16 mouse cellular contexts compared by ENCODE assay signal in genomic region chr13:47217107-47217571, GRCm38 (mm10).
DNase-seq lines count a peak whose midpoint lies in the region; ATAC-seq and TF ChIP-seq lines count a peak whose summit lies in the region.
"Had no signal": no experiment of that assay in that cellular context is flagged by ENCODE, and none has a peak within 500 bp of the region (broad histone marks: within the 10 kb centered on the region; RNA-seq: fewer than 3 reads in every experiment).

No protein-coding gene starts in this region.

- intact Hi-C loops in heart, postnatal 25 days (cut with DNase I) = no loop called here
- intact Hi-C loops in left cerebral cortex, adult 2 months (cut with DNase I) = no loop called here
- intact Hi-C loops in left cerebral cortex, postnatal 14 days (cut with DNase I) = no loop called here

- H3K9me3 ChIP-seq in neural tube, embryonic 15.5 days (replicated peaks) = no peaks in the 10 kb centered on the region
- H3K9me3 ChIP-seq: embryonic facial prominence, embryonic 15.5 days; heart, embryonic 13.5 days; hindbrain, embryonic 15.5 days; limb, embryonic 15.5 days; lung, embryonic 15.5 days; midbrain, embryonic 13.5 days; neural tube, embryonic 13.5 days had no signal

- 59% methylated on average over 5 of the region's 5 CpGs for WGBS in neural tube, embryonic 15.5 days

- H3K4me1 ChIP-seq in neural tube, embryonic 15.5 days = 0 out of 2 replicates have a peak, but pooled peaks cover 2% of the 10 kb centered on the region
- H3K4me1 ChIP-seq: hindbrain, embryonic 15.5 days; midbrain, embryonic 13.5 days had no signal

- no peaks in the 10 kb centered on the region for H3K36me3 ChIP-seq in neural tube, embryonic 15.5 days
- H3K36me3 ChIP-seq: embryonic facial prominence, embryonic 15.5 days; heart, embryonic 13.5 days; hindbrain, embryonic 15.5 days; limb, embryonic 15.5 days; lung, embryonic 15.5 days; midbrain, embryonic 13.5 days; neural tube, embryonic 13.5 days had no signal

- peak; percentile 94 for DNase-seq in heart, adult 11 months
- DNase-seq in heart, postnatal 25 days (ENCODE audit: low spot score) = no peak
- DNase-seq in left cerebral cortex, adult 2 months (ENCODE audit: extremely low spot score in 1 of 2, low spot score in 2 of 2) = no peak
- DNase-seq in left cerebral cortex, postnatal 14 days (ENCODE audit: low spot score in 2 of 2) = no peak
- peak; percentile 56 for DNase-seq in NIH3T3 (ENCODE audit: low read depth)
- no peak for DNase-seq in testis, postnatal 14 days (ENCODE audit: low spot score)
- DNase-seq: thymus, postnatal 36 days had no signal

- H3K4me3 ChIP-seq in left cerebral cortex, adult 2 months = no peak overlapping the region
- no peak overlapping the region for H3K4me3 ChIP-seq in neural tube, embryonic 15.5 days (replicated peaks)
- H3K4me3 ChIP-seq: embryonic facial prominence, embryonic 15.5 days; heart, embryonic 13.5 days; hindbrain, embryonic 15.5 days; limb, embryonic 15.5 days; lung, embryonic 15.5 days; midbrain, embryonic 13.5 days; neural tube, embryonic 13.5 days had no signal

- no peak for TF ChIP-seq CTCF in left cerebral cortex, adult 2 months (IDR thresholded peaks at IDR 0.05)

- no peaks in the 10 kb centered on the region for H3K27me3 ChIP-seq in neural tube, embryonic 15.5 days (replicated peaks)
- H3K27me3 ChIP-seq: embryonic facial prominence, embryonic 15.5 days; heart, embryonic 13.5 days; hindbrain, embryonic 15.5 days; limb, embryonic 15.5 days; lung, embryonic 15.5 days; midbrain, embryonic 13.5 days; neural tube, embryonic 13.5 days had no signal

- no peak overlapping the region for H3K9ac ChIP-seq in neural tube, embryonic 15.5 days (replicated peaks)
- H3K9ac ChIP-seq: embryonic facial prominence, embryonic 15.5 days; heart, embryonic 13.5 days; hindbrain, embryonic 15.5 days; limb, embryonic 15.5 days; lung, embryonic 15.5 days; midbrain, embryonic 13.5 days; neural tube, embryonic 13.5 days had no signal

- peak overlapping the region; percentile 57; the same call in 1 of the 2 replicates for H3K27ac ChIP-seq in left cerebral cortex, adult 2 months
- no peak overlapping the region for H3K27ac ChIP-seq in neural tube, embryonic 15.5 days (replicated peaks)
- H3K27ac ChIP-seq: embryonic facial prominence, embryonic 15.5 days; heart, embryonic 13.5 days; hindbrain, embryonic 15.5 days; limb, embryonic 15.5 days; lung, embryonic 15.5 days; midbrain, embryonic 13.5 days; neural tube, embryonic 13.5 days had no signal

- H3K4me2 ChIP-seq in neural tube, embryonic 15.5 days = no peak overlapping the region
- H3K4me2 ChIP-seq: embryonic facial prominence, embryonic 15.5 days; heart, embryonic 13.5 days; hindbrain, embryonic 15.5 days; limb, embryonic 15.5 days; lung, embryonic 15.5 days; midbrain, embryonic 13.5 days; neural tube, embryonic 13.5 days had no signal

- ATAC-seq in granulocyte monocyte progenitor cell, adult 5-6 weeks (replicated peaks; ENCODE audit: poor library complexity, severe bottlenecking) = peak; percentile 28; the same call in 1 of the 2 replicates
- ATAC-seq in neural tube, embryonic 15.5 days (ENCODE audit: low FRiP score) = no peak
- ATAC-seq: midbrain, embryonic 13.5 days had no signal

Comparison
In these comparisons a context has a peak if more than half of its experiments do, and no peak if none do; other contexts are left out.
1. DNase-seq: peak in heart, adult 11 months (single experiment) and NIH3T3 (single experiment); none in heart, postnatal 25 days (single experiment), left cerebral cortex, adult 2 months (0 of 2), left cerebral cortex, postnatal 14 days (0 of 2) and testis, postnatal 14 days (single experiment).